Mouse (Mus musculus) neutrophil, adult 59 days (primary cell): Measurements from ENCODE around the gene Zfp980. TPM values are rescaled to one million over a fixed set of nuclear protein-coding genes. Genes with fewer than 3 reads are reported as not detected.

Experiments used
- total RNA-seq, 2 experiments: library from RNA; stranded (reverse); gene quantifications; 1 replicate in 1 of 2; 2 replicates in 1 of 2; pipeline ENCODE4 v1.2.4; 2023

The Zfp980 gene
- under 1 TPM in 1 of 2 experiments, not detected in 1; 0.09 TPM for total RNA-seq

DNA sequence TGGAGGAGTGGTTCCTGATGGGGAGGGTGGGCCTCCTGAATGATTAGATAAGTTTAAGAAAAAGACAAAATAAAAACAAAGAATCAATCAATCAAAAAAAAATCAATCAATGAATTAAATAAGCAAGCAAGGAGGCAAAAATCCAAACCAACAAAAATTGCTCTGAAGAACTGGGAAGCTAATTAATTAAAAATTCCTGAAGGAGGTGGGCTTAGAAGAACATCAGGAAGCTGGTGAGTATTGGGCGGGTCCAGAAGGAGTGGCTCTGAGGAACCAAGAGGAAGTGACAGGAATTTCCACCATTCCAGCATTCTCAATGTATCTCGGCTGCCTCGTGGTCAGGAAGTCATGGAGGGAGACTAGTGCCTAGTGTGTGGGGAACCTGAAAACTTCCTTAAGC, at the start of gene Zfp980:
Gene Zfp980 (plus strand): TSS at position 301 of the 400 bp plus-strand sequence.

Other genes starting within 250 kb of the Zfp980 start
- gene Zfp990, start 159.9 kb upstream of the Zfp980 start, total RNA-seq = under 1 TPM; 0.49 to 0.79 TPM
- 1 to 10 TPM; 5.2 to 6.5 TPM for gene Gm13212, start 85.5 kb upstream of the Zfp980 start, total RNA-seq
- not detected for gene Zfp986, start 198.1 kb downstream of the Zfp980 start, total RNA-seq